Mouse (Mus musculus) CH12.LX (cell line): Measurements from ENCODE around the gene Kncn. TPM values are rescaled to one million over a fixed set of nuclear protein-coding genes. Genes with fewer than 3 reads are reported as not detected.

ENCODE experiments used
- DNase-seq: peaks from one replicate; pipeline ENCODE4 v3.0.0-alpha.2; 2013; ENCODE audit errors: extremely low read depth
- H3K27ac ChIP-seq: 2 replicates; pipeline ENCODE4 v1.5.1; 2012; ENCODE audit warnings: low read depth, mild to moderate bottlenecking, control low read depth, moderate library complexity; ENCODE audit not compliant: insufficient read depth
- H3K27me3 ChIP-seq: replicated peaks from 2 replicates; pipeline ENCODE3; 2012; ENCODE audit warnings: inconsistent platforms
- H3K36me3 ChIP-seq, 2 experiments: replicated peaks in 1 of 2; 2 replicates each; pipeline versions ENCODE3 to v1.6.1; 2012; ENCODE audit warnings: inconsistent platforms in 1 of 2, low read length in 1 of 2, mild to moderate bottlenecking in 1 of 2, mixed read lengths in 1 of 2, moderate library complexity in 1 of 2; ENCODE audit not compliant: control insufficient read depth in 1 of 2, insufficient read depth in 1 of 2
- H3K4me1 ChIP-seq, 2 experiments: 2 replicates each; pipeline ENCODE4 v1.6.1; 2012; ENCODE audit warnings: inconsistent platforms in 1 of 2, moderate library complexity in 1 of 2; ENCODE audit not compliant: insufficient read depth in 2 of 2, control insufficient read depth in 1 of 2
- H3K4me2 ChIP-seq: 2 replicates; pipeline ENCODE4 v1.6.1; 2012; ENCODE audit warnings: low read depth, mild to moderate bottlenecking, control low read depth; ENCODE audit not compliant: poor library complexity, insufficient read depth, severe bottlenecking
- H3K4me3 ChIP-seq, 3 experiments: fragments of 150-350 bp in 1 of 3; sonication (generic) in 1 of 3; replicated peaks in 1 of 3; 2 replicates each; pipeline versions ENCODE3 to v1.5.1; 2011 to 2012; ENCODE audit warnings: low read depth in 2 of 3, low read length in 2 of 3, mild to moderate bottlenecking in 2 of 3, moderate library complexity in 2 of 3, control low read depth in 1 of 3, improper control_type of control experiment in 1 of 3, inconsistent platforms in 1 of 3, mixed read lengths in 1 of 3; ENCODE audit not compliant: poor library complexity in 1 of 3
- H3K79me2 ChIP-seq: replicated peaks from 2 replicates; pipeline ENCODE4 v1.6.1; 2012; ENCODE audit warnings: mild to moderate bottlenecking, moderate library complexity; ENCODE audit not compliant: control insufficient read depth, poor library complexity, insufficient read depth, severe bottlenecking; ENCODE audit errors: extremely low read depth
- H3K9ac ChIP-seq: 2 replicates; pipeline ENCODE4 v1.6.1; 2012; ENCODE audit warnings: low read depth, mild to moderate bottlenecking, control low read depth, moderate library complexity; ENCODE audit not compliant: insufficient read depth
- H3K9me3 ChIP-seq: replicated peaks from 2 replicates; pipeline ENCODE3; 2012; ENCODE audit warnings: low read length, inconsistent platforms, mixed read lengths
- CHD1 ChIP-seq: IDR thresholded peaks from 2 replicates; pipeline ENCODE4 v1.6.1; 2012; ENCODE audit warnings: low read depth, low read length, improper control_type of control experiment, inconsistent platforms
- CTCF ChIP-seq, 2 experiments: IDR thresholded peaks in 1 of 2; conservative IDR thresholded peaks in 1 of 2; 2 replicates each; pipeline ENCODE4 v1.5.1; 2011 to 2012; ENCODE audit warnings: low read depth in 2 of 2, low read length in 2 of 2, improper control_type of control experiment in 1 of 2, inconsistent platforms in 1 of 2, mild to moderate bottlenecking in 1 of 2, moderate library complexity in 1 of 2
- E2F4 ChIP-seq: IDR thresholded peaks from 2 replicates; pipeline ENCODE4 v1.6.1; 2011; ENCODE audit warnings: low read depth, low read length, improper control_type of control experiment; ENCODE audit not compliant: insufficient replicate concordance
- ELF1 ChIP-seq: IDR thresholded peaks from 2 replicates; pipeline ENCODE4 v1.6.1; 2014; ENCODE audit warnings: low read depth, mild to moderate bottlenecking, inconsistent platforms, low read length, improper control_type of control experiment
- EP300 ChIP-seq: IDR thresholded peaks from 2 replicates; pipeline ENCODE4 v1.6.1; 2011; ENCODE audit warnings: low read length, improper control_type of control experiment
- ETS1 ChIP-seq: conservative IDR thresholded peaks from 2 replicates; pipeline ENCODE4 v1.6.1; 2012; ENCODE audit warnings: low read depth, mild to moderate bottlenecking, inconsistent platforms, low read length, improper control_type of control experiment, moderate library complexity
- IRF4 ChIP-seq: IDR thresholded peaks from 2 replicates; pipeline ENCODE4 v1.6.1; 2014; ENCODE audit warnings: low read depth, mild to moderate bottlenecking, inconsistent platforms, low read length, improper control_type of control experiment
- JUND ChIP-seq: conservative IDR thresholded peaks from 2 replicates; pipeline ENCODE4 v1.6.1; 2011; ENCODE audit warnings: low read depth, low read length, improper control_type of control experiment
- MAFK ChIP-seq: IDR thresholded peaks from 2 replicates; pipeline ENCODE4 v1.6.1; 2011; ENCODE audit warnings: low read length, improper control_type of control experiment; ENCODE audit not compliant: insufficient replicate concordance
- MAX ChIP-seq: IDR thresholded peaks from 2 replicates; pipeline ENCODE4 v1.6.1; 2011; ENCODE audit warnings: low read length, improper control_type of control experiment
- MEF2A ChIP-seq: IDR thresholded peaks from 2 replicates; pipeline ENCODE4 v1.6.1; 2014; ENCODE audit warnings: low read depth, mild to moderate bottlenecking, inconsistent platforms, low read length, improper control_type of control experiment, borderline replicate concordance
- PAX5 ChIP-seq: IDR thresholded peaks from 2 replicates; pipeline ENCODE4 v1.6.1; 2012; ENCODE audit warnings: low read length, inconsistent platforms, mixed read lengths
- POLR2AphosphoS2 ChIP-seq: IDR thresholded peaks from 2 replicates; pipeline ENCODE4 v1.6.1; 2011; ENCODE audit warnings: low read depth, low read length, improper control_type of control experiment
- RAD21 ChIP-seq: IDR thresholded peaks from 2 replicates; pipeline ENCODE4 v1.6.1; 2011; ENCODE audit warnings: low read depth, mild to moderate bottlenecking, low read length, improper control_type of control experiment, moderate library complexity
- RCOR1 ChIP-seq: conservative IDR thresholded peaks from 2 replicates; pipeline ENCODE4 v1.6.1; 2012; ENCODE audit warnings: low read depth, mild to moderate bottlenecking, inconsistent platforms, low read length, improper control_type of control experiment
- SMC3 ChIP-seq: IDR thresholded peaks from 2 replicates; pipeline ENCODE4 v1.6.1; 2011; ENCODE audit warnings: low read depth, low read length, improper control_type of control experiment
- TBP ChIP-seq: conservative IDR thresholded peaks from 2 replicates; pipeline ENCODE4 v1.6.1; 2011; ENCODE audit warnings: low read depth, low read length, improper control_type of control experiment
- TCF12 ChIP-seq: IDR thresholded peaks from 2 replicates; pipeline ENCODE4 v1.6.1; 2014; ENCODE audit warnings: low read depth, mild to moderate bottlenecking, inconsistent platforms, low read length, improper control_type of control experiment
- USF1 ChIP-seq: IDR thresholded peaks from 2 replicates; pipeline ENCODE4 v1.6.1; 2014; ENCODE audit warnings: low read depth, mild to moderate bottlenecking, inconsistent platforms, low read length, improper control_type of control experiment
- USF2 ChIP-seq: conservative IDR thresholded peaks from 2 replicates; pipeline ENCODE4 v1.6.1; 2011; ENCODE audit warnings: low read depth, low read length, improper control_type of control experiment
- ZC3H11A ChIP-seq: IDR thresholded peaks from 2 replicates; pipeline ENCODE4 v1.6.1; 2012; ENCODE audit warnings: low read depth, mild to moderate bottlenecking, inconsistent platforms, low read length, improper control_type of control experiment
- ZNF384 ChIP-seq: IDR thresholded peaks from 2 replicates; pipeline ENCODE4 v1.6.1; 2012; ENCODE audit warnings: low read depth, low read length, improper control_type of control experiment, inconsistent platforms
- dilution Hi-C: fragments of 300-500 bp; cut with MboI; formaldehyde crosslinking; loops from 2 replicates; pipeline ENCODE4 v1.14.3; 2020; ENCODE audit warnings: low sequenced_read_pairs; ENCODE audit not compliant: extremely low pct_unique_long_range_greater_than_20kb, extremely low pct_ligation_motif_present
- in situ Hi-C: fragments of 300-500 bp; cut with MboI; formaldehyde crosslinking; loops from 3 replicates; pipeline ENCODE4 v1.14.3; 2019; ENCODE audit warnings: low sequenced_read_pairs, low pct_ligation_motif_present, low pct_unique_long_range_greater_than_20kb, mixed read lengths
- polyA plus RNA-seq: library from polyadenylated mRNA; unstranded; fragments of >175 nt; gene quantifications from 2 replicates; pipeline ENCODE4 v1.2.1, GENCODE M21; 2012; ENCODE audit warnings: low read depth; ENCODE audit not compliant: insufficient read length
- total RNA-seq, 2 experiments: library from RNA; depleted of rRNA; stranded (reverse); fragments of 300-350 nt in 1 of 2; fragments of >200 nt in 1 of 2; gene quantifications; 2 replicates each; pipeline ENCODE4 v1.2.3; 2012 to 2014

Gene Kncn
- total and polyA plus RNA-seq, 3 experiments = not detected

- in situ Hi-C loops = no loop called here
- H3K9ac ChIP-seq = no peak overlapping the region
- no peaks in the 10 kb centered on the region for H3K27me3 ChIP-seq
- no peaks in the 10 kb centered on the region for H3K9me3 ChIP-seq
- H3K27ac ChIP-seq = no peak overlapping the region
- H3K79me2 ChIP-seq = no peaks in the 10 kb centered on the region
- no peak for DNase-seq
- TF ChIP-seq JUND (no peak), POLR2AphosphoS2 (no peak), TCF12 (no peak), MEF2A (no peak), E2F4 (no peak), ZC3H11A (no peak), TBP (no peak), ZNF384 (no peak), PAX5 (no peak), MAX (no peak), USF1 (no peak), IRF4 (no peak), CTCF (conservative IDR thresholded peaks at IDR 0.05 in 1 of 2, IDR thresholded peaks at IDR 0.05 in 1 of 2; ENCODE audit: low read depth in 2 of 2, low read length in 2 of 2) (no peak), RAD21 (no peak), RCOR1 (no peak), ELF1 (no peak), ETS1 (no peak), CHD1 (no peak), MAFK (no peak)
- H3K4me2 ChIP-seq = no peak overlapping the region
- H3K4me1 ChIP-seq = peaks cover 0 to 6% of the 10 kb centered on the region in 2 experiments; a peak in 2 of 4 replicates
- no peak overlapping the region for H3K4me3 ChIP-seq
- dilution Hi-C loops = no loop called here
- H3K36me3 ChIP-seq = peaks cover 78 to 93% of the 10 kb centered on the region in 2 experiments
These were observed 14.5 kb upstream of the Kncn start for GRCm38 (mm10) chr4:115869512-115870210.

- in situ Hi-C loops (no loop called here), dilution Hi-C loops (no loop called here)
- H3K27me3 ChIP-seq = no peaks in the 10 kb centered on the region
- H3K27ac ChIP-seq = no peak overlapping the region
- no peak for DNase-seq
- no peak overlapping the region for H3K4me2 ChIP-seq
- no peak overlapping the region for H3K9ac ChIP-seq
- no peaks in the 10 kb centered on the region for H3K4me1 ChIP-seq
- H3K9me3 ChIP-seq = no peaks in the 10 kb centered on the region
- peaks cover 86 to 97% of the 10 kb centered on the region in 2 experiments for H3K36me3 ChIP-seq
- no peaks in the 10 kb centered on the region for H3K79me2 ChIP-seq
- TF ChIP-seq USF2 (no peak), EP300 (no peak), ETS1 (no peak), SMC3 (no peak)
- TF ChIP-seq, all 38 proteins: peak for 0
- H3K4me3 ChIP-seq = no peak overlapping the region
These were observed 11.0 kb upstream of the Kncn start for GRCm38 (mm10) chr4:115873231-115873630.
